In genomic region chr15:96290001-96290400, GRCm38 (mm10) we compare ENCODE assay signal across 8 mouse cellular contexts. TPM values are rescaled to one million over a fixed set of nuclear protein-coding genes. Genes with fewer than 3 reads are reported as not detected.
DNase-seq lines count a peak whose midpoint lies in the region; ATAC-seq and TF ChIP-seq lines count a peak whose summit lies in the region.

No protein-coding gene starts in this region.

- 66% methylated on average over 1 of the region's 1 CpGs for WGBS in liver, embryonic 11.5 days
- 71% methylated on average over 1 of the region's 1 CpGs for WGBS in forebrain, embryonic 11.5 days
- 43% methylated on average over 1 of the region's 1 CpGs for WGBS in intestine, postnatal 0 days

- H3K4me1 ChIP-seq in liver, embryonic 11.5 days (replicated peaks; ENCODE audit: control insufficient read depth, insufficient read depth, low read length): peaks cover 15% of the 10 kb centered on the region
- H3K4me1 ChIP-seq in forebrain, embryonic 11.5 days (replicated peaks; ENCODE audit: control insufficient read depth, insufficient read depth, low read length): peaks cover 2% of the 10 kb centered on the region; the same call in 1 of the 2 replicates
- H3K4me1 ChIP-seq in intestine, postnatal 0 days (replicated peaks; ENCODE audit: control insufficient read depth, insufficient read depth, low read length): no peaks in the 10 kb centered on the region; the same call in 1 of the 2 replicates

- no peak overlapping the region for H3K4me3 ChIP-seq in liver, embryonic 11.5 days (ENCODE audit: low read depth, low read length)
- H3K4me3 ChIP-seq in forebrain, embryonic 11.5 days (ENCODE audit: low read depth, low read length): no peak overlapping the region
- no peak overlapping the region for H3K4me3 ChIP-seq in intestine, postnatal 0 days (ENCODE audit: low read depth, low read length)
- peak overlapping the region; percentile 73 for H3K4me3 ChIP-seq in myocyte

- no peak for TF ChIP-seq POLR2A in myocyte (IDR thresholded peaks at IDR 0.05; ENCODE audit: insufficient read length, low read depth)

- no peak overlapping the region for H3ac ChIP-seq in myocyte (ENCODE audit: control insufficient read depth, insufficient read length)

- no peak for ATAC-seq in liver, embryonic 11.5 days (replicated peaks; ENCODE audit: low FRiP score)
- no peak for ATAC-seq in forebrain, embryonic 11.5 days (replicated peaks; ENCODE audit: low FRiP score)
- ATAC-seq in intestine, postnatal 0 days: no peak
- no peak for ATAC-seq in cerebellum, adult (ENCODE audit: insufficient number of reproducible peaks, low FRiP score, low TSS enrichment)

- H3K9me3 ChIP-seq in liver, embryonic 11.5 days (ENCODE audit: control insufficient read depth, low read length): no peaks in the 10 kb centered on the region
- H3K9me3 ChIP-seq in forebrain, embryonic 11.5 days (ENCODE audit: control insufficient read depth, low read length): no peaks in the 10 kb centered on the region
- no peaks in the 10 kb centered on the region for H3K9me3 ChIP-seq in intestine, postnatal 0 days (ENCODE audit: control insufficient read depth)

- H3K79me2 ChIP-seq in myocyte (ENCODE audit: control insufficient read depth, insufficient read depth): peaks cover 68% of the 10 kb centered on the region

- no peak for TF ChIP-seq CTCF in intestine, postnatal 0 days (IDR thresholded peaks at IDR 0.05; ENCODE audit: low read depth)

- H3K27me3 ChIP-seq in liver, embryonic 11.5 days (replicated peaks; ENCODE audit: control insufficient read depth, insufficient read depth, low read length): no peaks in the 10 kb centered on the region
- H3K27me3 ChIP-seq in forebrain, embryonic 11.5 days (ENCODE audit: control insufficient read depth, insufficient read depth, low read length): no peaks in the 10 kb centered on the region
- no peaks in the 10 kb centered on the region for H3K27me3 ChIP-seq in intestine, postnatal 0 days (replicated peaks; ENCODE audit: control insufficient read depth, insufficient read depth, low read length)
- H3K27me3 ChIP-seq in myocyte (ENCODE audit: control insufficient read depth, insufficient read depth, insufficient read length): no peaks in the 10 kb centered on the region

- H3K4me2 ChIP-seq in liver, embryonic 11.5 days: peak overlapping the region; percentile 18
- H3K4me2 ChIP-seq in forebrain, embryonic 11.5 days (ENCODE audit: low read depth, low read length, severe bottlenecking): peak overlapping the region; percentile 27; the same call in 1 of the 2 replicates
- 0 out of 2 replicates have a peak overlapping the region, but pooled peaks have one; percentile 17 for H3K4me2 ChIP-seq in intestine, postnatal 0 days (replicated peaks; ENCODE audit: low read depth)
- H3K4me2 ChIP-seq in myocyte (ENCODE audit: low read depth): peak overlapping the region; percentile 95

- no peaks in the 10 kb centered on the region for H3K36me3 ChIP-seq in liver, embryonic 11.5 days (ENCODE audit: control insufficient read depth, insufficient read depth, low read length)
- no peaks in the 10 kb centered on the region; the same call in none of the 2 replicates for H3K36me3 ChIP-seq in forebrain, embryonic 11.5 days (ENCODE audit: control insufficient read depth, insufficient read depth, low read length)
- H3K36me3 ChIP-seq in intestine, postnatal 0 days (ENCODE audit: control insufficient read depth, insufficient read depth): no peaks in the 10 kb centered on the region
- H3K36me3 ChIP-seq in myocyte (ENCODE audit: control insufficient read depth, insufficient read depth): peaks cover 4% of the 10 kb centered on the region

- H3K27ac ChIP-seq in liver, embryonic 11.5 days (ENCODE audit: low read depth, low read length): no peak overlapping the region
- no peak overlapping the region for H3K27ac ChIP-seq in forebrain, embryonic 11.5 days (ENCODE audit: low read depth, low read length)
- no peak overlapping the region for H3K27ac ChIP-seq in intestine, postnatal 0 days (ENCODE audit: low read depth, low read length)

- DNase-seq in liver, embryonic 11.5 days (ENCODE audit: low spot score): no peak
- DNase-seq in liver: no peak
- no peak for DNase-seq in forebrain, embryonic 11.5 days (ENCODE audit: low spot score)
- DNase-seq in c-Kit-positive CD71-positive TER-119-positive erythroid progenitor cells, embryonic 14.5 days (ENCODE audit: low spot score): no peak
- DNase-seq in adrenal gland, postnatal 14 days: no peak

- H3K9ac ChIP-seq in liver, embryonic 11.5 days (ENCODE audit: low read depth, low read length): no peak overlapping the region
- H3K9ac ChIP-seq in forebrain, embryonic 11.5 days (ENCODE audit: low read length): peak overlapping the region; percentile 29; the same call in 1 of the 2 replicates
- no peak overlapping the region for H3K9ac ChIP-seq in intestine, postnatal 0 days (ENCODE audit: low read depth, low read length)

TF ChIP-seq in myocyte, 11 proteins besides CTCF, POLR2A, EP300 and RAD21:
- TF ChIP-seq REST (IDR thresholded peaks at IDR 0.05; ENCODE audit: insufficient read depth, insufficient read length): no peak

RNA-seq across cellular contexts. Expression of gene Arid2, which starts 2.7 kb away (rescaled TPM):
- polyA plus RNA-seq in liver, embryonic 11.5 days (2014; fragmentation: Nextera tagmentation; extraction: Ambion mirVana): 24.8 and 25.8 TPM in 2 replicates
- polyA plus RNA-seq in forebrain, embryonic 11.5 days (2014; fragmentation: Nextera tagmentation; extraction: Ambion mirVana): 42.4 and 47.4 TPM in 2 replicates
- polyA plus RNA-seq in intestine, postnatal 0 days (2015; fragmentation: Nextera tagmentation; extraction: Ambion mirVana): 9.4 and 10.0 TPM in 2 replicates
- 9.3 TPM for polyA plus RNA-seq in myocyte (2012; fragmentation: generic; extraction: Trizol)
- total RNA-seq in adrenal gland, postnatal 14 days (2021): 38.4 and 43.1 TPM in 2 replicates

Comparison
In these comparisons a context has a peak if more than half of its experiments do, and no peak if none do; other contexts are left out.
1. H3K4me2 ChIP-seq: peak in every context shown above with its lines; median percentile 95 in myocyte; 27 in forebrain, embryonic 11.5 days; 18 in liver, embryonic 11.5 days; 17 in intestine, postnatal 0 days.